Mouse (Mus musculus): Measurements from ENCODE around the gene Rex1bd.

DNA sequence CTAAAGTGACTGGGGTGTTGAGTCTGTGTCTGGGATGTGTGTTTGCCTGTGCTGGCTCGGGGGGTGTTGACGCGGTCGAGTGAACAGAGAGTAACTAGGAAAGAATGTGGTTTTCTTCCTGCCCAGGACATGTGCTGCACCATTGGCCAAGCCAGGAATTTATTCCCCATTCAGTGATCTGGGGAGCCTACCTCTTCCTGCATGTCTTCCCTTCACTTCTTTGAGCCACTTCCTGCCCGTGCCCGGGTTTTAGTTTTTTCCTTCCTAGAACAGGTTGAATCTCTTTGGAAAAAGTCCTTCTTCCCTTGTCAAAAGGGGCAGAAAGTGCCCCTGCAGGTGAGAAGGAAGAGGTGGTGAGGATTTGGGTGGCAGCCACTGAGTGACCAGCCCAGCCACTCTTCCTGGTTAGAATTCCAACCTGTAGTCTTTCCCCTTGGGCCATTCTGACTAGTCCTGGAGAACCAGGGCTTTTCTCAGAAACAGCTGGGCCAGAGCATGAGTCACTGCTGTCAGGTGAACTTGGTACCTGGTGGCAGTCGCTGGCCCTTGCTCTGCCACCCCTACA is 34.0 kb upstream of the Rex1bd start:
- TF ChIP-seq CTCF (IDR thresholded peaks at IDR 0.05; ENCODE audit: borderline replicate concordance, insufficient read depth, low read depth, low read length) (no peak), POLR2A (IDR thresholded peaks at IDR 0.05; ENCODE audit: borderline replicate concordance, insufficient read depth, low read length) (no peak)
